Mouse (Mus musculus) heart, postnatal 0 days (tissue): ENCODE measurements at regions not wholly inside any gene's neighbourhood (a gene's known extent, or its start where the extent isn't known, plus 50 kb on each side); places are given as distances from the start of the nearest gene placed in this dataset.

Experiments used
- ATAC-seq: fragments of 200-750 bp; cut with Nextera tagmentation; 2 replicates; pipeline ENCODE4 v1.8.0; 2017; ENCODE audit warnings: low read depth, moderate number of reproducible peaks, moderate library complexity; ENCODE audit not compliant: insufficient read depth
- DNase-seq: peaks from one replicate; pipeline ENCODE4 v3.0.0-alpha.2; 2016; ENCODE audit warnings: low spot score
- H3K27ac ChIP-seq: fragments of 300-500 bp; sonication (generic); 2 replicates; pipeline ENCODE4 v1.5.1; 2014; ENCODE audit warnings: low read depth, mild to moderate bottlenecking
- H3K27me3 ChIP-seq: fragments of 300-500 bp; sonication (generic); 2 replicates; pipeline ENCODE4 v1.6.1; 2014; ENCODE audit warnings: low read length, mixed read lengths; ENCODE audit not compliant: control insufficient read depth, insufficient read depth
- H3K36me3 ChIP-seq: fragments of 300-500 bp; sonication (generic); replicated peaks from 2 replicates; pipeline ENCODE4 v1.6.1; 2014; ENCODE audit warnings: low read length, mixed read lengths; ENCODE audit not compliant: control insufficient read depth, insufficient read depth
- H3K4me1 ChIP-seq: fragments of 300-500 bp; sonication (generic); 2 replicates; pipeline ENCODE4 v1.6.1; 2014; ENCODE audit warnings: antibody characterized with exemption; ENCODE audit not compliant: control insufficient read depth, insufficient read depth
- H3K4me2 ChIP-seq: fragments of 300-500 bp; sonication (generic); 2 replicates; pipeline ENCODE4 v1.6.1; 2014; ENCODE audit warnings: low read depth, mild to moderate bottlenecking, low read length, moderate library complexity
- H3K4me3 ChIP-seq: fragments of 300-500 bp; sonication (generic); 2 replicates; pipeline ENCODE4 v1.5.1; 2014; ENCODE audit warnings: low read depth, low read length
- H3K9ac ChIP-seq: fragments of 300-500 bp; sonication (generic); replicated peaks from 2 replicates; pipeline ENCODE4 v1.6.1; 2014; ENCODE audit warnings: low read depth, low read length, mixed read lengths
- H3K9me3 ChIP-seq: fragments of 300-500 bp; sonication (generic); replicated peaks from 2 replicates; pipeline ENCODE4 v1.6.1; 2016; ENCODE audit warnings: low read length; ENCODE audit not compliant: control insufficient read depth
- CTCF ChIP-seq: IDR thresholded peaks from 2 replicates; pipeline ENCODE4 v1.5.1; 2016; ENCODE audit warnings: antibody characterized with exemption, control low read depth, low read depth
- EP300 ChIP-seq: IDR thresholded peaks from 2 replicates; pipeline ENCODE4 v1.6.1; 2016; ENCODE audit warnings: antibody characterized with exemption, low read depth
- WGBS: fragments of 180-500 bp; shearing (Covaris S2); extraction: QIAGEN DNeasy Blood & Tissue Kit; methylation state at CpG from one replicate; pipeline ENCODE4 v1.1.7; 2014; 5-methylcytosine and 5-hydroxymethylcytosine counted together

- H3K4me3 ChIP-seq, result no peak overlapping the region
- no peak for ATAC-seq
- no peak overlapping the region for H3K4me2 ChIP-seq
- TF ChIP-seq EP300 (no peak), CTCF (no peak)
- H3K27me3 ChIP-seq, result no peaks in the 10 kb centered on the region
- WGBS, result 58% methylated on average over 5 of the region's 5 CpGs
- no peak overlapping the region for H3K9ac ChIP-seq
- no peaks in the 10 kb centered on the region for H3K9me3 ChIP-seq
- H3K36me3 ChIP-seq, result no peaks in the 10 kb centered on the region
- no peaks in the 10 kb centered on the region for H3K4me1 ChIP-seq
- DNase-seq, result no peak
- H3K27ac ChIP-seq, result no peak overlapping the region
These were observed 129.4 kb upstream of the Hcn1 start for GRCm38 (mm10) chr13:117472726-117473125.

- no peak for ATAC-seq
- 36% methylated on average over 3 of the region's 3 CpGs for WGBS
These were observed 119.5 kb upstream of the Hcn1 start for GRCm38 (mm10) chr13:117482624-117483023.

GRCm38 (mm10) chr13:117508746-117509145 is 93.4 kb upstream of the Hcn1 start:
- Histone ChIP-seq H3K27me3 (no peaks in the 10 kb centered on the region), H3K9ac (no peak overlapping the region), H3K9me3 (no peaks in the 10 kb centered on the region), H3K27ac (no peak overlapping the region), H3K4me1 (no peaks in the 10 kb centered on the region), H3K36me3 (no peaks in the 10 kb centered on the region), H3K4me3 (no peak overlapping the region), H3K4me2 (no peak overlapping the region)
- ATAC-seq (no peak), DNase-seq (no peak)
- 76% methylated on average over 4 of the region's 4 CpGs for WGBS
- TF ChIP-seq EP300 (no peak), CTCF (no peak)

More at GRCm38 (mm10) chr13:117482624-117483023, 119.5 kb upstream of the Hcn1 start:
- no peak overlapping the region for H3K9ac ChIP-seq
- TF ChIP-seq EP300 (no peak), CTCF (no peak)
- H3K4me1 ChIP-seq, result no peaks in the 10 kb centered on the region
- H3K4me3 ChIP-seq, result no peak overlapping the region
- no peaks in the 10 kb centered on the region for H3K36me3 ChIP-seq
- no peak overlapping the region for H3K27ac ChIP-seq
- DNase-seq, result no peak
- no peaks in the 10 kb centered on the region for H3K27me3 ChIP-seq
- H3K4me2 ChIP-seq, result no peak overlapping the region
- 0 out of 2 replicates have a peak, but pooled peaks cover 3% of the 10 kb centered on the region for H3K9me3 ChIP-seq

GRCm38 (mm10) chr13:117550108-117550507 is 52.0 kb upstream of the Hcn1 start:
- TF ChIP-seq EP300 (no peak), CTCF (peak; percentile 74)
- Histone ChIP-seq H3K36me3 (no peaks in the 10 kb centered on the region), H3K9ac (no peak overlapping the region), H3K27me3 (no peaks in the 10 kb centered on the region), H3K27ac (no peak overlapping the region), H3K4me2 (no peak overlapping the region), H3K9me3 (no peaks in the 10 kb centered on the region), H3K4me3 (no peak overlapping the region), H3K4me1 (no peaks in the 10 kb centered on the region)
- 38% methylated on average over 3 of the region's 3 CpGs for WGBS
- DNase-seq (no peak), ATAC-seq (no peak)
